Mouse (Mus musculus) fibroblast of lung, adult 2 months (primary cell): ENCODE measurements around the gene Gtf2h4.
A peak's percentile ranks its signal among the peaks of the same experiment; 100 is the strongest.

Experiments
- DNase-seq: peaks from one replicate; pipeline ENCODE4 v3.0.0-alpha.2; 2011; ENCODE audit warnings: low read depth

The Gtf2h4 gene

DNA sequence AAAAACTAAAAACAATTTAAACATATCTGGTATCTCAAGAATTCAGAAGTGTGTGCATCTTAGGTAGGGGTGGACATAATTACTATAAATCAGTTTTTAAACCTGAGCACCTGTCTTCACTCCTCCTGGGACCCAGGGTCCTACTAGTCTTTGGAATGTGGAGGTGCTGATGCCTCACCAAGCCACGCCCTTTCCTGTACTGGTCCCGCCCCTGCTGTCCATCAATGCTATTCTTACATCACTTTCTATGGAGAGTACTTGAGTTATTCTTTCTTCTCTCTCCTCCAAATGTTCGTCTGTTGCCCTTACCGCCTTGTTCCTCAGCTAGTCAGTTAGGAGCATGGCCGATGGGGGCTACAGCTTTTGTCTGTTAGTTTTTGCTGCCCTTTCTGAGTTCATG lies 37.2 kb downstream of the Gtf2h4 start:
- no peak for DNase-seq

DNA sequence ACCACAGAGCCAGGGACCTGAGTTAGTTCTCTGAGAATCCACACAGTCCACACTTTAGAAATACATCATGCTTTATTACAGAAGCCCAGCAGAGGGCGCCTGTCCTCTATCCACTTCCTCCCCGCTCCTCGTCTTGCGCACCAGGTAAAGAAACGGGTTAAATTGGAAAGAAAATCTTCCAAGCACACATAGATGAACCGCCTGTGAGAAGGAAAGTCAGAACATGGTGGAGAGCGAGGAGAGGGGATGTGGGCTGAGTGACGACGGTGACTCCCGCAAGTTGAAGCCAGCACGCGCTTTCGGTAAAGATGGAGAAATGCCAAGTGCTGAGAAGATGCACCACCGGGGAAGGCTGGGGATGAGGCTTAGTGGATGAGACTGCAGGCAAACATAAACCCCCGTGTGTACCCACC lies 37.8 kb downstream of the Gtf2h4 start:
- DNase-seq = peak; percentile 51

DNA sequence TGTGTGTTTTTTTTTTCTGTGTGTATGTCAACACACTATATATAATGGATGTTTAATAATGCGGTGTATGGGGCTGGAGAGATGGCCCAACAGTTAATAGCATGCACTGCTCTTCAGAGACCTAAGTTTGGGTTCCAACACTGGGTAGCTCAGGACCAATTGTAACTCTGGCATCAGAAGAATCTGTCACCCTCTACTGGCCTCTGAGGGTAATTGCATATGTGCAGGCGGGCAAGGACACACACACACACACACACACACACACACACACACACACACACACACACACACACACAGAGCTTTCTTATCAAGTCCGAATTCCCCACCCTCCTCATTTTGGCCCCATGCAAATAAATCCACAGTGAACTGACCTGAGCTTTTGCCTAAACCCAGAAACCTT lies 38.3 kb downstream of the Gtf2h4 start:
- no peak for DNase-seq

DNA sequence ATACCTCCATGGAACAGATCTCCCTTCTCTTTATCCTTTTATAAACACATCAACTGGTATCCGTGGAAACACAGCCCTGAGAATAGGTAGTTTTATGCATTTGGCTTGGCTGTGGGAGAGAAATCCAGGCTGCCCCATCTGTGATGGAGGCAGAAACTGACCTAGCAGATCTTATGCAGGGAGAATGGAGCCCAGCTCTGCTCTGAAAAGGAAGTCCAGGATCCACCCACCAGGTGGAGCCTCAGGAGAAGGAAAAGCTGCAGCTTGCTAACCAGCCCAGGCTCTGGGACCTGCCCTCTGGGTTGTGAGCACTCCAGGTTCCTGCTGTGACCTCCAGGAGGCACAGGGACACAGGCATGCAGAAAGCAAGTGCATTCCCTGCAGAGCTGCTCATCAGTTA lies 39.5 kb downstream of the Gtf2h4 start:
- no peak for DNase-seq

DNA sequence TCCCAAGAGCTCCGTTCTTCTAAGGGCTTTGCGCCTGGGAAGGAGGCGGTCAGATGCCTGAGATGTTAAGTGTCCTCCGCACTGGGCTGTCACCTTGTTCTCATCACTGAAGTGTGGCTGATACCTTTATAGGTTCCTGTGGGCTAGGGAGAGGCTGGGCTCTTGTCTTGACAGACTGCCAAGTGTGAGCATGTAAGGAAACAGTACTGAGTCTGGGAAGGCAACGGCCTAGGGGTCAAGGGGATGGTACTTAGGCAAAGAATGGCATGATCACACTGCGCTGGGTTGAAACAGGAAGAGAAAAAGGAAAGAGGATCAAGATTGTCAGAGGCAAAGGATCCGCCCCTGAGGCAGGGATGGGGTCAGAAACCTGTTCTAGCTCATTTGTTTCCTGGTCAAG lies 47.0 kb downstream of the Gtf2h4 start, which contains the start of gene Gm9573:
Gm9573 (minus strand) TSS at position 101 of the 400 bp plus-strand sequence.
- DNase-seq = no peak
